Mouse (Mus musculus) limb, embryonic 13.5 days (tissue): Measurements from ENCODE around the gene Uchl4. TPM values are rescaled to one million over a fixed set of nuclear protein-coding genes. Genes with fewer than 3 reads are reported as not detected.

ENCODE experiments used
- ATAC-seq: fragments of 200-750 bp; cut with Nextera tagmentation; 2 replicates; pipeline ENCODE4 v1.8.0; 2017; ENCODE audit warnings: low read depth, moderate number of reproducible peaks, moderate TSS enrichment; ENCODE audit not compliant: low FRiP score
- H3K27ac ChIP-seq: fragments of 300-500 bp; sonication (generic); 2 replicates; pipeline ENCODE4 v1.5.1; 2015; ENCODE audit warnings: inconsistent platforms, mild to moderate bottlenecking, moderate library complexity
- H3K27me3 ChIP-seq: fragments of 300-500 bp; sonication (generic); 2 replicates; pipeline ENCODE4 v1.6.1; 2015; ENCODE audit warnings: mild to moderate bottlenecking, inconsistent platforms
- H3K36me3 ChIP-seq: fragments of 300-500 bp; sonication (generic); 2 replicates; pipeline ENCODE4 v1.6.1; 2015; ENCODE audit warnings: inconsistent platforms, mild to moderate bottlenecking, moderate library complexity
- H3K4me1 ChIP-seq: fragments of 300-500 bp; sonication (generic); 2 replicates; pipeline ENCODE4 v1.6.1; 2015; ENCODE audit warnings: inconsistent platforms
- H3K4me2 ChIP-seq: fragments of 300-500 bp; sonication (generic); replicated peaks from 2 replicates; pipeline ENCODE4 v1.6.1; 2015; ENCODE audit warnings: inconsistent platforms, mild to moderate bottlenecking, moderate library complexity
- H3K4me3 ChIP-seq: fragments of 300-500 bp; sonication (generic); 2 replicates; pipeline ENCODE4 v1.5.1; 2015; ENCODE audit warnings: moderate library complexity, mild to moderate bottlenecking, inconsistent platforms
- H3K9ac ChIP-seq: fragments of 300-500 bp; sonication (generic); 2 replicates; pipeline ENCODE4 v1.6.1; 2015; ENCODE audit warnings: mild to moderate bottlenecking, inconsistent platforms
- H3K9me3 ChIP-seq: fragments of 300-500 bp; sonication (generic); 2 replicates; pipeline ENCODE4 v1.6.1; 2016; ENCODE audit warnings: inconsistent platforms
- WGBS: fragments of 180-500 bp; shearing (Covaris S2); methylation state at CpG from one replicate; pipeline ENCODE4 v1.1.7; 2015; 5-methylcytosine and 5-hydroxymethylcytosine counted together
- polyA plus RNA-seq: library from polyadenylated mRNA; unstranded; fragments of >200 nt; fragmentation: Nextera tagmentation; extraction: Ambion mirVana; gene quantifications from 2 replicates; pipeline ENCODE4 v1.2.1, GENCODE M21; 2015

Uchl4 gene
- polyA plus RNA-seq, 1 experiment from 2014 or later, result 3.2 TPM

- H3K4me3 ChIP-seq, result no peak overlapping the region
- no peak overlapping the region for H3K4me2 ChIP-seq
- no peak for ATAC-seq
- peaks cover 18% of the 10 kb centered on the region for H3K36me3 ChIP-seq
- no peaks in the 10 kb centered on the region for H3K9me3 ChIP-seq
- no peak overlapping the region for H3K27ac ChIP-seq
- no peak overlapping the region for H3K9ac ChIP-seq
- H3K4me1 ChIP-seq, result peaks cover 7% of the 10 kb centered on the region; the same call in 1 of the 2 replicates
- H3K27me3 ChIP-seq, result no peaks in the 10 kb centered on the region
- 93% methylated on average over 2 of the region's 2 CpGs for WGBS
Measured at GRCm38 (mm10) chr9:64216641-64217040, 18.4 kb upstream of the Uchl4 start.

- H3K4me1 ChIP-seq, result peaks cover 7% of the 10 kb centered on the region; the same call in 1 of the 2 replicates
- no peaks in the 10 kb centered on the region for H3K27me3 ChIP-seq
- H3K36me3 ChIP-seq, result 0 out of 2 replicates have a peak, but pooled peaks cover 7% of the 10 kb centered on the region
- H3K9me3 ChIP-seq, result no peaks in the 10 kb centered on the region
- H3K4me3 ChIP-seq, result no peak overlapping the region
- H3K4me2 ChIP-seq, result no peak overlapping the region
- no peak for ATAC-seq
- no peak overlapping the region for H3K9ac ChIP-seq
- no peak overlapping the region for H3K27ac ChIP-seq
Measured at GRCm38 (mm10) chr9:64217887-64218286, 17.1 kb upstream of the Uchl4 start.

GRCm38 (mm10) chr9:64219305-64219704 lies 15.7 kb upstream of the Uchl4 start:
- Histone ChIP-seq H3K9me3 (no peaks in the 10 kb centered on the region), H3K4me3 (no peak overlapping the region), H3K27me3 (no peaks in the 10 kb centered on the region), H3K9ac (no peak overlapping the region), H3K4me1 (peaks cover 7% of the 10 kb centered on the region; the same call in 1 of the 2 replicates), H3K36me3 (0 out of 2 replicates have a peak, but pooled peaks cover 5% of the 10 kb centered on the region), H3K4me2 (no peak overlapping the region), H3K27ac (no peak overlapping the region)
- ATAC-seq, result no peak
- 56% methylated on average over 1 of the region's 1 CpGs for WGBS

- 0 out of 2 replicates have a peak, but pooled peaks cover 3% of the 10 kb centered on the region for H3K36me3 ChIP-seq
- no peaks in the 10 kb centered on the region for H3K27me3 ChIP-seq
- H3K4me1 ChIP-seq, result peaks cover 7% of the 10 kb centered on the region; the same call in 1 of the 2 replicates
- H3K9me3 ChIP-seq, result no peaks in the 10 kb centered on the region
- no peak overlapping the region for H3K9ac ChIP-seq
- no peak overlapping the region for H3K4me2 ChIP-seq
- WGBS, result 63% methylated on average over 10 of the region's 10 CpGs
- no peak for ATAC-seq
- no peak overlapping the region for H3K4me3 ChIP-seq
- H3K27ac ChIP-seq, result no peak overlapping the region
Measured at GRCm38 (mm10) chr9:64219772-64220420, 15.1 kb upstream of the Uchl4 start.

- Histone ChIP-seq H3K27me3 (no peaks in the 10 kb centered on the region), H3K4me3 (no peak overlapping the region), H3K9me3 (no peaks in the 10 kb centered on the region), H3K4me2 (no peak overlapping the region), H3K4me1 (peaks cover 7% of the 10 kb centered on the region; the same call in 1 of the 2 replicates), H3K27ac (no peak overlapping the region), H3K9ac (no peak overlapping the region), H3K36me3 (0 out of 2 replicates have a peak, but pooled peaks cover 4% of the 10 kb centered on the region)
- ATAC-seq, result no peak
- WGBS, result 80% methylated on average over 1 of the region's 1 CpGs
Measured at GRCm38 (mm10) chr9:64220603-64221002, 14.4 kb upstream of the Uchl4 start.

- Histone ChIP-seq H3K27me3 (no peaks in the 10 kb centered on the region), H3K36me3 (0 out of 2 replicates have a peak, but pooled peaks cover 4% of the 10 kb centered on the region), H3K9me3 (no peaks in the 10 kb centered on the region), H3K4me3 (no peak overlapping the region), H3K4me2 (no peak overlapping the region), H3K27ac (no peak overlapping the region), H3K9ac (no peak overlapping the region), H3K4me1 (peaks cover 7% of the 10 kb centered on the region; the same call in 1 of the 2 replicates)
- no peak for ATAC-seq
- WGBS, result 86% methylated on average over 4 of the region's 4 CpGs
Measured at GRCm38 (mm10) chr9:64221480-64221879, 13.5 kb upstream of the Uchl4 start.

- 54% methylated on average over 2 of the region's 2 CpGs for WGBS
- H3K27me3 ChIP-seq, result no peaks in the 10 kb centered on the region
- H3K9me3 ChIP-seq, result no peaks in the 10 kb centered on the region
- no peak overlapping the region for H3K4me2 ChIP-seq
- ATAC-seq, result no peak
- H3K9ac ChIP-seq, result no peak overlapping the region
- H3K27ac ChIP-seq, result no peak overlapping the region
- H3K4me3 ChIP-seq, result no peak overlapping the region
- 0 out of 2 replicates have a peak, but pooled peaks cover 4% of the 10 kb centered on the region for H3K36me3 ChIP-seq
- peaks cover 7% of the 10 kb centered on the region; the same call in 1 of the 2 replicates for H3K4me1 ChIP-seq
Measured at GRCm38 (mm10) chr9:64222098-64222497, 12.9 kb upstream of the Uchl4 start.

GRCm38 (mm10) chr9:64225805-64226204 lies 9.2 kb upstream of the Uchl4 start:
- no peaks in the 10 kb centered on the region for H3K9me3 ChIP-seq
- no peak overlapping the region for H3K9ac ChIP-seq
- ATAC-seq, result no peak
- H3K4me1 ChIP-seq, result peaks cover 10% of the 10 kb centered on the region
- H3K27me3 ChIP-seq, result no peaks in the 10 kb centered on the region
- H3K4me2 ChIP-seq, result no peak overlapping the region
- H3K4me3 ChIP-seq, result no peak overlapping the region
- 0 out of 2 replicates have a peak, but pooled peaks cover 4% of the 10 kb centered on the region for H3K36me3 ChIP-seq
- H3K27ac ChIP-seq, result no peak overlapping the region

GRCm38 (mm10) chr9:64227736-64228135 lies 7.3 kb upstream of the Uchl4 start:
- H3K9ac ChIP-seq, result no peak overlapping the region
- no peak for ATAC-seq
- H3K27ac ChIP-seq, result no peak overlapping the region
- H3K27me3 ChIP-seq, result no peaks in the 10 kb centered on the region
- no peak overlapping the region for H3K4me3 ChIP-seq
- no peaks in the 10 kb centered on the region for H3K9me3 ChIP-seq
- H3K36me3 ChIP-seq, result 0 out of 2 replicates have a peak, but pooled peaks cover 4% of the 10 kb centered on the region
- 81% methylated on average over 12 of the region's 12 CpGs for WGBS
- H3K4me1 ChIP-seq, result peaks cover 28% of the 10 kb centered on the region
- no peak overlapping the region for H3K4me2 ChIP-seq

- Histone ChIP-seq H3K27ac (no peak overlapping the region), H3K4me3 (no peak overlapping the region)
Measured at GRCm38 (mm10) chr9:64228972-64229371, 6.0 kb upstream of the Uchl4 start.

GRCm38 (mm10) chr9:64231171-64231570 lies 3.8 kb upstream of the Uchl4 start:
- peak overlapping the region; percentile 1; the same call in 1 of the 2 replicates for H3K9ac ChIP-seq
- H3K4me3 ChIP-seq, result no peak overlapping the region
- H3K9me3 ChIP-seq, result no peaks in the 10 kb centered on the region
- H3K4me1 ChIP-seq, result peaks cover 38% of the 10 kb centered on the region
- no peak overlapping the region for H3K4me2 ChIP-seq
- H3K36me3 ChIP-seq, result 0 out of 2 replicates have a peak, but pooled peaks cover 4% of the 10 kb centered on the region
- peak overlapping the region; percentile 65; the same call in 1 of the 2 replicates for H3K27ac ChIP-seq
- H3K27me3 ChIP-seq, result no peaks in the 10 kb centered on the region
- ATAC-seq, result 0 out of 2 replicates have a peak, but pooled peaks have one; percentile 64
- 62% methylated on average over 5 of the region's 5 CpGs for WGBS

More at GRCm38 (mm10) chr9:64228972-64229371, 6.0 kb upstream of the Uchl4 start:
- Histone ChIP-seq H3K4me2 (no peak overlapping the region), H3K9me3 (no peaks in the 10 kb centered on the region), H3K9ac (peak overlapping the region; percentile 27; the same call in 1 of the 2 replicates), H3K4me1 (peaks cover 32% of the 10 kb centered on the region), H3K36me3 (0 out of 2 replicates have a peak, but pooled peaks cover 4% of the 10 kb centered on the region), H3K27me3 (no peaks in the 10 kb centered on the region)
- ATAC-seq, result no peak

- H3K27me3 ChIP-seq, result no peaks in the 10 kb centered on the region
- peaks cover 38% of the 10 kb centered on the region for H3K4me1 ChIP-seq
- 0 out of 2 replicates have a peak, but pooled peaks cover 4% of the 10 kb centered on the region for H3K36me3 ChIP-seq
- no peak overlapping the region for H3K4me2 ChIP-seq
- ATAC-seq, result no peak
- H3K27ac ChIP-seq, result peak overlapping the region; percentile 65
- H3K9ac ChIP-seq, result peak overlapping the region; percentile 1; the same call in 1 of the 2 replicates
- 83% methylated on average over 3 of the region's 3 CpGs for WGBS
- H3K9me3 ChIP-seq, result no peaks in the 10 kb centered on the region
- no peak overlapping the region for H3K4me3 ChIP-seq
Measured at GRCm38 (mm10) chr9:64231674-64232073, 3.3 kb upstream of the Uchl4 start.
